Mouse (Mus musculus) frontal cortex, postnatal 25 days (tissue): ENCODE measurements around the gene Tyw5.

Experiments
- DNase-seq, 2 experiments: peaks; one replicate each; pipeline ENCODE4 v3.0.0; 2022; ENCODE audit warnings: low spot score in 2 of 2

Gene Tyw5

GRCm38 (mm10) chr1:57387876-57388275 is 19.0 kb downstream of the Tyw5 start:
- DNase-seq: peak in 1 of 2 experiments; percentile 27

DNA sequence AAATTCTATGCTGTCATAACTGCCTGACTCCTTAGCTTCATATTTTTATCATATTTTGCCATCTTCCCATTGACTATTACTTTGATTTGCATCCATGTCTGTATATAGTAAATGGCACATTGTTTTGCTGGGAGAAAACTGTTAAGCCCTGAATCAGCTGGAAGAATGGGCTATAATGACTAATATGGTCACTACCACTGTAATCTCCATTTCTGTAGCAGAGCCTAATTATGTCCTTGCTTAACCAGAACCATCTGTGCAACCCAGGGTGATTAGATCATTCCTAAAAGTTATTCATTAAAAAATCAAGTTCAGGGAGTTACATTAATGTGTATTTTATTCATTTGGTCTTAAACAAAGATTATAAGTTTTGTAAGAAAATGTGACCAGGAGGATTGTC is 20.4 kb downstream of the Tyw5 start:
- DNase-seq: no peak

- peak; percentile 76 to 90 for DNase-seq
These were observed 29.2 kb downstream of the Tyw5 start, which contains the start of gene 1700066M21Rik for GRCm38 (mm10) chr1:57377376-57378341. Gene 1700066M21Rik, plus strand, starts transcription at chr1:57377620.

GRCm38 (mm10) chr1:57376806-57377205 is 30.1 kb downstream of the Tyw5 start:
- no peak for DNase-seq

DNA sequence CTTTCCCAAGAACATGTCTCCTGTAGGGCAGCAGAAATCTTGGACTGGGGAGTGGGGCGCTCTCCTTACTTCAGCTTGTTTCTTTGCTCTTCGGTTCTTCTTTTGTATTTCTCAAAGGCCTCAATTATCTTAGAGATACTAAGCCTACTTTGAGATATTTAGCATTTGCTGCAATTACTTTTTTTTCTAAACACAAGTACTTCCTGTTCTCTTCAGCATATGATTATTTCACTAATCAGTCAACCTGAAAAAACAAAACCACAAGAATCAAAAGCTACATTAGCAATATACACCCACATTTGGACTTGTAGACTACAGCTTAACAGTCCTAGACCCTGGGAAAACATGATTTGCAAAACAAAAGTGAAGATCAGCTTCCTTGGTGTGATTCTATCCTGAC is 31.6 kb downstream of the Tyw5 start:
- DNase-seq: no peak

DNA sequence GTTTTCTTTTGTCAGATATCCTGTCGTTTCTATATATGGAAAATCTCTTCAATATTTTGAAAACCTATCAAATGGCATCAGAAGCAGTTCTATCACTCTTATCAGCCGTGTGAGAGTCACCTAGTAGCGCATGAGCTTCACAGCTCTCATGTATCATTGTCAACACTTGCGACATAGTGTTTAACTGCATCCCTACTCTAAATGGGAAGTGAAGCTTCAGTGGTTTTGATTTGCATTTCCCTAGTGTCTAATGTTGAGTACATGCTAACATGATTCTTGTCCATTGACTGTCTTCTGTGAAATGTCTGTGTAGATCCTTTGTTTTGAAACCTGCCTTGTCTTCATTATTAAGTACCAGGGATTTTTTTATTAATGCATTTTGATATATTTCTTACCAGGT is 36.5 kb downstream of the Tyw5 start:
- DNase-seq: no peak

- DNase-seq: no peak
These were observed 37.8 kb downstream of the Tyw5 start for GRCm38 (mm10) chr1:57369111-57369510.

- no peak for DNase-seq
These were observed 39.5 kb downstream of the Tyw5 start for GRCm38 (mm10) chr1:57367446-57367845.

DNA sequence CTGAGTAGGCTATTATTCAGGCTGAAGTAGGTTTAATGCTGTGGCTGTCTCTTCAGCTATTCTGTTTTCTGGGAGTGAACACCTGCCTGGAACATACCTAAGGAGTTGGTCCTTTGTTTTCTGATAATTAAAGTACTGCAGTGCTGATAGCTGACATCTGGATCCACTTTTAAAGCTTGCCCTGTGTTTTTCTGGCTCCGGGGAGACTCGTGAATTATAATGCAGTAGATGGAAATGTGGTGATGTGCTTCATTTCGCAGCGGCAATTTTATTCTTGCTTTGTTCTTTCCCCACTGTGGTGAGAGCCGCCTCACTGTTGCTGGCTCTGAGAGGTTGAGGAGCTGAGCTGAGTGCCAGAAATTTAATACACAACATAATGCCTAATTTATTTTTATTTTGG is 48.4 kb downstream of the Tyw5 start:
- DNase-seq: no peak

DNA sequence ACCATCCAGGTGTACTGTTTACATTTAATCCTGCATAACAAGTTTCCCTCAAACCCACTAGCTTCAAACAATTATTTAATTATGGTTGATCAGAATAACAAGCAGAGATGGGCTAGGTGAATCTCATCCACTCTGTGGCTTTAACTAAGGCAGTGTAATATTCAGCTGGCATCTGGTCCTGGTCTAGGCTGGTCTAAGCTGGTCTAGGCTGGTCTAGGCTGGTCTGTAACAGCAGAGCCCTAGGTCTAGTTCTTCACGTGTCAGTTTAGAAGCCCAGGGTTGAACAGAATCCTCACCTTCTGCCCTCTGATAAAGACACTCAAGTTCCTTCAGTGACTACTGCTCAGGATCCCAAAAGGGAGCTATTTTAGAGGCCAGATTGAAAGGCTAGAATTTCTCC is 55.0 kb downstream of the Tyw5 start:
- no peak for DNase-seq

DNA sequence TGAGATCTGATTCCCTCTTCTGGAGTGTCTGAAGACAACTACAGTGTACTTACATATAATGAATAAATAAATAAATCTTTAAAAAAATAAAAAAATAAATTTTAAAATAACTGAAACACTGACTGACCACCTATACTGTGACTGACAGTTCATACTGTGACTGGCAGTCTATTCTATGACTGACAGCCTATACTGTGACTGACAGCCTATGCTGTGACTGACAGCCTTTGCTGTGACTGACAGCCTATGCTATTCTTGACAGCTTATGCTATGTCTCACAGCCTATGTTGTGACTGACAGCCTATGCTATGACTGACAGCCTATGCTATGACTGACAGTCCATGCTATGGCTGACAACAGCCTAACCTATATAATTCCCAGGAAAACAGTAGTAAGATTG is 59.4 kb downstream of the Tyw5 start:
- no peak for DNase-seq

DNA sequence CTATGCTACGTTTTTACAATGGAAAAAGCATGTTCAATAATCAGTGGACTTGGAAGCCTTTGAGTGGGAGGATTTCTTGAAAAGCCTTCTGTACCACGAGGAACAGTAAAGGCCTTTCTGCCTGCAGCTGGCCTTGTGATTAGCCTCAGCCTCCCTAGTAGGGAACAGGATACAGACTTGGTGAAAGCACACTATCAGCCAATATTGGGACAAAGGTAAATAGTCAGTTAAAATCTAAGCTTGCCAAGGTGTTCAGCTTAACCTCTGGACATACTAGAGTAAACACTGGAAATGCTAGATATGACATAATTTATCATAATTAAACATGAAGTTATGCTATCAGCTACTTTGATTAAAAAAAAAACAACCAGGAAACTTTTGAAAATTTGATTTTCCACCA is 65.7 kb downstream of the Tyw5 start:
- DNase-seq: no peak

DNA sequence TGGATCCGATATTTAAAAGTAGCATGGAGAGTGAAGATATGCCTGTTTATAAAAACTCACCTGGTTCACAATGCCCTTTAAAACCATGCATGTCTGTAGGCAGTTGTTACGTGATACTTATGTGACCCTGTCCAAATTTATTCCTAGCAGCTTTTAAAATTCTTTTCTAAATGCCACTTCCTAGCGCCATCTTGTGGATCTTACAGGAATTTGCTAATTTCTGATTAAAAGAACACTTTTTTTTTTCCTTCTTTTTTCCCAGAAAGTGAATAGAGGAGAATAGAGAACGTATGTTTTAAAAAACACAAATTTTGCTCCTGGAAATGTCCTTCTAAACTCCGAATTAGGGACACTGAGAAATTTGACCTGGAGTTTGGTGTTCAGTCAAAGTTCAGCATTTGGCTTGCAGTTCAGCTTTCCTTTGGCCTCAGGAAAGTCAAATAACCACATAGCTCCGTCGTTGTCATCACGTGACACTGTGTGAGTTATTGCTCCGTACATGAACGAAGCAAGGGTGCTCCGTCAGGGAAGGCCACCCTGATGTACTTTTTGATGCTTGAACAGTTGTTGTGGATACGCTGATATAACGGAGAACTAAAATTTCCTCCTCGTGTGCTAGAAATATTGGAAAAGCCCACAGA is 67.6 kb downstream of the Tyw5 start:
- no peak for DNase-seq
